Mouse (Mus musculus): Measurements from ENCODE around the gene Scn8a.

DNA sequence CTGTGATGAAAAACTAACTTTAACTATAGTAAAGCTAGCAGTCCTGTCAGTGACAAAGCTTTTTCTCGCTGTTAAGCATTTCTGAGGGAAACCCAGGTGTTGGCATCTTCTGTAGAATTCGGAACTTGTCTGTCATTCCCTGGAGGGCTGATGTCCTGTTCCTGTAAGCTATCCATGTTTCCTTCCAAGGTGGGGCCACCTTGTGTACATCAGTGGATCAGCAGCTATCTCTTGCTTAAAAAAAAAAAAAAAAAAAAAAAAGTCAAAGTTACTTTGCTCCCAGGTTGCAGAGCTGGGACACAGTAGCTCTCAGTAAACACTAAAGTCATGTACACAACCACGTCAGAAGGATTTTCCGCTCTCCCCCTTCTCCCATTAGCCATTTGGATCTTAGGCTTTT is 91.9 kb downstream of the Scn8a start:
- TF ChIP-seq CTCF (IDR thresholded peaks at IDR 0.05; ENCODE audit: low read depth) (no peak), EP300 (IDR thresholded peaks at IDR 0.05; ENCODE audit: low read depth) (no peak)
